Mouse (Mus musculus) layer of hippocampus, postnatal 25 days (tissue): ENCODE measurements around the gene Lrba. TPM values are rescaled to one million over a fixed set of nuclear protein-coding genes. Genes with fewer than 3 reads are reported as not detected.

Experiments used
- DNase-seq, 2 experiments: peaks; one replicate each; pipeline ENCODE4 v3.0.0; 2022; ENCODE audit warnings: mixed read lengths in 2 of 2, low spot score in 1 of 2; ENCODE audit errors: extremely low spot score in 1 of 2
- total RNA-seq, 2 experiments: library from RNA; stranded (reverse); gene quantifications; 2 replicates each; pipeline ENCODE4 v1.2.3; 2021

Gene Lrba
- 10 to 100 TPM; 23.9 to 27.4 TPM for total RNA-seq

GRCm38 (mm10) chr3:86224564-86225421 is at the start of gene Lrba:
Lrba (plus strand) TSS chr3:86224680.
- peak; percentile 38 to 48 for DNase-seq

- no peak for DNase-seq
These were observed 44.8 kb upstream of the Lrba start for GRCm38 (mm10) chr3:86179714-86180113.

- no peak for DNase-seq
These were observed 43.4 kb upstream of the Lrba start for GRCm38 (mm10) chr3:86181107-86181506.

GRCm38 (mm10) chr3:86184546-86184945 is 39.9 kb upstream of the Lrba start:
- no peak for DNase-seq

- DNase-seq = no peak
These were observed 36.6 kb upstream of the Lrba start for GRCm38 (mm10) chr3:86187736-86188389.

- DNase-seq = peak in 1 of 2 experiments; percentile 5
These were observed 28.5 kb upstream of the Lrba start for GRCm38 (mm10) chr3:86195981-86196380.

GRCm38 (mm10) chr3:86196471-86196870 is 28.0 kb upstream of the Lrba start:
- DNase-seq = no peak

GRCm38 (mm10) chr3:86201645-86202175 is 22.8 kb upstream of the Lrba start:
- no peak for DNase-seq

GRCm38 (mm10) chr3:86202449-86202848 is 22.0 kb upstream of the Lrba start:
- DNase-seq = no peak

- DNase-seq = no peak
These were observed 19.7 kb upstream of the Lrba start for GRCm38 (mm10) chr3:86204608-86205358.

GRCm38 (mm10) chr3:86206556-86206955 is 17.9 kb upstream of the Lrba start:
- DNase-seq = no peak

GRCm38 (mm10) chr3:86210267-86210939 is 14.1 kb upstream of the Lrba start:
- no peak for DNase-seq

- no peak for DNase-seq
These were observed 13.5 kb upstream of the Lrba start for GRCm38 (mm10) chr3:86210959-86211358.

GRCm38 (mm10) chr3:86214248-86214647 is 10.2 kb upstream of the Lrba start:
- DNase-seq = no peak

GRCm38 (mm10) chr3:86223634-86224313 is 706 bp upstream of the Lrba start:
- peak; percentile 67 to 74 for DNase-seq

- no peak for DNase-seq
These were observed 241 bp upstream of the Lrba start for GRCm38 (mm10) chr3:86224314-86224563.

GRCm38 (mm10) chr3:86231532-86232086 is 7.1 kb downstream of the Lrba start:
- DNase-seq = no peak

GRCm38 (mm10) chr3:86247193-86247592 is 22.7 kb downstream of the Lrba start:
- no peak for DNase-seq

- no peak for DNase-seq
These were observed 26.7 kb downstream of the Lrba start for GRCm38 (mm10) chr3:86251212-86251611.

- no peak for DNase-seq
These were observed 28.1 kb downstream of the Lrba start for GRCm38 (mm10) chr3:86252588-86252987.
